Mouse (Mus musculus) hindbrain, embryonic 12.5 days (tissue): Measurements from ENCODE around the gene Saa4. TPM values are rescaled to one million over a fixed set of nuclear protein-coding genes. Genes with fewer than 3 reads are reported as not detected.
"Not testable (repeated sequence)": the region's sequence is repeated elsewhere in the genome, so short reads cannot be mapped to it uniquely, and the experiment has no call there.

Experiments
- ATAC-seq: fragments of 200-750 bp; cut with Nextera tagmentation; 2 replicates; pipeline ENCODE4 v1.8.0; 2017; ENCODE audit warnings: moderate TSS enrichment; ENCODE audit not compliant: low FRiP score
- H3K27ac ChIP-seq: fragments of 300-500 bp; sonication (generic); 2 replicates; pipeline ENCODE4 v1.5.1; 2016; ENCODE audit warnings: mild to moderate bottlenecking
- H3K27me3 ChIP-seq: fragments of 300-500 bp; sonication (generic); 2 replicates; pipeline ENCODE4 v1.6.1; 2016; ENCODE audit warnings: mild to moderate bottlenecking
- H3K36me3 ChIP-seq: fragments of 300-500 bp; sonication (generic); 2 replicates; pipeline ENCODE4 v1.6.1; 2016; ENCODE audit warnings: mild to moderate bottlenecking
- H3K4me1 ChIP-seq: fragments of 300-500 bp; sonication (generic); 2 replicates; pipeline ENCODE4 v1.6.1; 2016
- H3K4me2 ChIP-seq: fragments of 300-500 bp; sonication (generic); replicated peaks from 2 replicates; pipeline ENCODE4 v1.6.1; 2016; ENCODE audit warnings: mild to moderate bottlenecking
- H3K4me3 ChIP-seq: fragments of 300-500 bp; sonication (generic); 2 replicates; pipeline ENCODE4 v1.5.1; 2016; ENCODE audit warnings: mild to moderate bottlenecking
- H3K9ac ChIP-seq: fragments of 300-500 bp; sonication (generic); 2 replicates; pipeline ENCODE4 v1.6.1; 2016; ENCODE audit warnings: mild to moderate bottlenecking, moderate library complexity
- H3K9me3 ChIP-seq: fragments of 300-500 bp; sonication (generic); replicated peaks from 2 replicates; pipeline ENCODE4 v1.6.1; 2016; ENCODE audit warnings: mild to moderate bottlenecking
- WGBS: fragments of 180-500 bp; shearing (Covaris S2); methylation state at CpG from one replicate; pipeline ENCODE4 v1.1.7; 2016; 5-methylcytosine and 5-hydroxymethylcytosine counted together
- polyA plus RNA-seq: library from polyadenylated mRNA; unstranded; fragments of >200 nt; fragmentation: Nextera tagmentation; extraction: Ambion mirVana; gene quantifications from 2 replicates; pipeline ENCODE4 v1.2.1, GENCODE M21; 2016

The Saa4 gene
- polyA plus RNA-seq, 1 experiment from 2014 or later: not detected

DNA sequence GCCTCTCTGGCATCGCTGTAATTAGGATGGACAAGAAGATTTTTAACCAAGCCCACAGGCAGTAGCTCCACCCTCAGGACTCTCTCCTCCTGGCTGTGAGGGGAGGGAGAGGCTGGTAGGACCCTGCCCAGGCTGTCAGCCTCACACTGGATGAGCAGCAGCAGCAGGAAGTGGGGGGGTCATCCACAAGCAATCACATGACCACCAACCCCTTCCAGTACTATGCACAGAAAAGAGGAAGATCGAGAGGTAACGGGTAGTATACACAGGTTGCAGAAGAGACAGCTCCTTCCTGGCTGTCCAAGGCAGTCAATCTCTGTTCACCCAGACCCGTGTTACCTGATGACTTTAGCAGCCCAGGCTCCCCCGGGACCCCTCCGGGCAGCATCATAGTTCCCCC lies 20.2 kb downstream of the Saa4 start:
- Histone ChIP-seq H3K27me3 (peaks cover 3% of the 10 kb centered on the region; the same call in 1 of the 2 replicates), H3K4me1 (peaks cover 7% of the 10 kb centered on the region), H3K4me3 (no peak overlapping the region), H3K9me3 (no peaks in the 10 kb centered on the region), H3K27ac (no peak overlapping the region), H3K9ac (no peak overlapping the region), H3K4me2 (no peak overlapping the region), H3K36me3 (0 out of 2 replicates have a peak, but pooled peaks cover 9% of the 10 kb centered on the region)
- ATAC-seq: no peak
- 62% methylated on average over 6 of the region's 6 CpGs for WGBS

DNA sequence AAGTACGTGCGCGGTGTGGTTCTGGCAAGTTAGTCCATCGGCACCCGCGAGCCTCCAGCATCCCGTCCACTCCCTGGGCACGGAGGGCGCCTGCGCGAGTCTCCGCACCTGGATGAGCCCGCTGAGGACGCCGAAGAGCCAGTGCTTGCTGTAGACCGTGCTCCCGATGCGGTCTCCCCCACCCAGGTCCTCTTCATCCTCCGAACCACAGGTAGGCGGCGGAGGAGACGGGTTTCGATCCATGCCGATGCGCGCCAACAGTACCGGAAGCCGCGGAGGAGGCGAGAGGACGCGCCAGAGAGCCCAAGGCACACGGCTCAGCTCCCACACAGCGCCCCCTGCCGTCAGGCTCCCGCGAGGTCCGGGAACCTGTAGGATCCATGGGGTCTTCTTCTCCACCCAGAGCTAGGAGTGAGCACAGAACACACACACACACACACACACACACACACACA lies 22.0 kb downstream of the Saa4 start, which contains the start of gene Saal1:
Gene Saal1, minus strand, starts transcription at position 291 of the 455 bp plus-strand sequence.
- WGBS: 2% methylated on average over 38 of the region's 38 CpGs
- peaks cover 7% of the 10 kb centered on the region for H3K4me1 ChIP-seq
- peak; percentile 97 for ATAC-seq

DNA sequence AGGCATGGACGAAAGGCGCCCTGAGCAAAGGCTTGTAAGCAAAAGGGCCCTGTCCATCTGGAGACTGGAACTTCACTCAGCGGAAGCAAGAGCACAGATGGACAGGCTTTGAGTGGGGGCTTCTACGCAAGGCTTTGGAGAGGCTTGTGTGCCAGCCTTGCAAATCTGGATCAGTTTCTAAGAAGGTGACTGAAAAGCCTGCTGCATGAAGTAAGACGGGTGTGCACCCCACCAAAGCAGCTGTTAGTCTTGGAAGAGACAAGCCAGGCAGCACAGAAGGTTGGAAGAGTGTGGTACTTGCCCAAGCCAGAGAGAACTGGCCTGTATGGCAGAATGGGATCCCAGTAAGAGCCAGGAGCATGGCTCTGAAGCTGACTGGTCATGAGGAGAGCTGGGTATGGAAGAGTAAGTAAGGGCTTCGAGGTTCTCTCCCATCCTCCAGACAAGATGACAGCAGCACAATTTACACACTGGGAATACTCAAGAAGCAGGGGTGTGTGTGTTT lies 31.8 kb downstream of the Saa4 start:
- Histone ChIP-seq H3K4me3 (no peak overlapping the region), H3K9me3 (no peaks in the 10 kb centered on the region), H3K36me3 (peaks cover 96% of the 10 kb centered on the region), H3K4me1 (no peaks in the 10 kb centered on the region), H3K27ac (no peak overlapping the region), H3K27me3 (no peaks in the 10 kb centered on the region), H3K9ac (no peak overlapping the region), H3K4me2 (no peak overlapping the region)
- WGBS: 98% methylated on average over 6 of the region's 6 CpGs
- ATAC-seq: no peak

More for the DNA sequence above, 22.0 kb downstream of the Saa4 start, which contains the start of gene Saal1:
- peaks cover 23% of the 10 kb centered on the region for H3K36me3 ChIP-seq
- H3K9me3 ChIP-seq: no peaks in the 10 kb centered on the region
- H3K4me2 ChIP-seq: peak within 1 kb of the TSS; percentile 52
- peak within 1 kb of the TSS; percentile 91 for H3K9ac ChIP-seq
- H3K27ac ChIP-seq: peak within 1 kb of the TSS; percentile 71
- peak within 1 kb of the TSS; percentile 86 for H3K4me3 ChIP-seq
- peaks cover 3% of the 10 kb centered on the region; the same call in 1 of the 2 replicates for H3K27me3 ChIP-seq

DNA sequence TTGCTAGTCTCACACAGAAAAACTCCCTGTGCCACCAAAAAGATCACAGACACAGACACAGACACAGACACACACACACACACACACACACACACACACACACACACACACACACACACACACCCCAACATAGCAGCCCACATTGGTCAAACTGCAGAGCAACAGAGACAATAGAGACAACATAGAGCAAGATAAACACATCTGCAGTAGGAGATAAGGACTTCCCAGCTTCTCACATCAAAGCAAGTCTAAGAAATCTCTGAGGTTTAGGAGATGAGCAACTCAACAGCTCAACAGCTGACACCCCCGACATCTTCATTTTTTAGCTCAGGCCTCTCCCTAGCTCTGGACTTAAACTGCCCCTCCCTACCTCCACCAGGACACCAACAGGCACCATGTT lies 35.6 kb downstream of the Saa4 start:
- no peaks in the 10 kb centered on the region for H3K9me3 ChIP-seq
- no peak overlapping the region for H3K9ac ChIP-seq
- H3K4me3 ChIP-seq: no peak overlapping the region
- ATAC-seq: no peak
- H3K27ac ChIP-seq: no peak overlapping the region
- WGBS: 87% methylated on average over 1 of the region's 1 CpGs
- H3K36me3 ChIP-seq: peaks cover 81% of the 10 kb centered on the region
- H3K27me3 ChIP-seq: no peaks in the 10 kb centered on the region
- no peak overlapping the region for H3K4me2 ChIP-seq
- no peaks in the 10 kb centered on the region for H3K4me1 ChIP-seq

GRCm38 (mm10) chr7:46686827-46687226 lies 45.6 kb downstream of the Saa4 start:
- no peak for ATAC-seq
- no peak overlapping the region for H3K27ac ChIP-seq
- 82% methylated on average over 5 of the region's 5 CpGs for WGBS
- H3K4me1 ChIP-seq: no peaks in the 10 kb centered on the region
- no peak overlapping the region for H3K9ac ChIP-seq
- no peaks in the 10 kb centered on the region for H3K27me3 ChIP-seq
- peaks cover 37% of the 10 kb centered on the region for H3K36me3 ChIP-seq
- no peak overlapping the region for H3K4me2 ChIP-seq
- H3K9me3 ChIP-seq: no peaks in the 10 kb centered on the region
- H3K4me3 ChIP-seq: no peak overlapping the region

DNA sequence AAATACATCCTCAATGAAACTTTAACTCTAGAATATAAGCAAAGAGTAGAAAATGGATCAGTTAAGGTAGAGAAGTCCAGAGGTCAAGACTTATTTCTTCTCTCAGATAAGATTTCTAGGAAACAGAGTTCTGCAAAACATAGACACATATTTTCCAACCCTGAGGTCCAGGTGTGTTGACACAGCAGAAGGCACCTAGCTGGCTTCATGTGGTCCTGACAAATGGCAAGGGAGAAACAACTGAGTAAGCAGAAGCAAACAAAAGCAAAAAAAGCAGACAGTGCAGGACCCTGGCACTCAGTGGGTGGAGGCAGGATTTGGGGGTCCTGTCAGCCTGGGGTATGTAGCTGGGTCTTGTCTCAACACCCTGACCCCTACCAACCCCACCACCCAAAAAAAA lies 51.7 kb downstream of the Saa4 start:
- no peak for ATAC-seq
- Histone ChIP-seq H3K4me1 (no peaks in the 10 kb centered on the region), H3K9ac (no peak overlapping the region), H3K27ac (no peak overlapping the region), H3K36me3 (no peaks in the 10 kb centered on the region), H3K4me2 (no peak overlapping the region), H3K27me3 (no peaks in the 10 kb centered on the region), H3K9me3 (no peaks in the 10 kb centered on the region), H3K4me3 (no peak overlapping the region)

DNA sequence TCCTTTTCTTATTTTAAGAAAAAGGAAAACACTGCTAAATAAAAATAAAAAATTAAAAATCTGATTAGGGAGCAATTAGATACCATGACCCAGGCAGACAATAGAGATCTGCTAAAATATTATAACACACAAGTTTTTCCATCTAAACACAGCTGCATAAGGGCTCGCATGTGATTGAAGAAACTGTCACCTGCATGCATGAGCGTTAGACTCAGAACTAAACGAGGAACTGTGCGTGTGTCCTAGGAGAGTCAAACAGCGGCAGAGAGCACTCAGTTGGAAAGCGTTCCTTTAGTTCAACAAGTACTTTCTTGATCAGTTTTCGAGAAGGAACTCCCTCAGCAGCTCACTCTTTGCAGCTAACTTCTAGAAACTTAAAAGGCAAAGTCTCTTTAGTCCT lies 53.4 kb downstream of the Saa4 start:
- not testable (repeated sequence) for H3K9ac ChIP-seq, H3K27me3 ChIP-seq, H3K4me1 ChIP-seq, H3K4me2 ChIP-seq, ATAC-seq, H3K4me3 ChIP-seq, H3K36me3 ChIP-seq, H3K27ac ChIP-seq, H3K9me3 ChIP-seq
- WGBS: 85% methylated on average over 7 of the region's 7 CpGs

GRCm38 (mm10) chr7:46678417-46678816 lies 54.0 kb downstream of the Saa4 start:
- Histone ChIP-seq H3K36me3 (no peaks in the 10 kb centered on the region), H3K4me2 (no peak overlapping the region), H3K27ac (no peak overlapping the region), H3K9ac (no peak overlapping the region), H3K4me3 (no peak overlapping the region), H3K27me3 (no peaks in the 10 kb centered on the region), H3K4me1 (no peaks in the 10 kb centered on the region), H3K9me3 (no peaks in the 10 kb centered on the region)
- WGBS: 95% methylated on average over 3 of the region's 3 CpGs
- ATAC-seq: no peak

Other genes starting within 250 kb of the Saa4 start
- gene Sergef, start 92.8 kb downstream of the Saa4 start, polyA plus RNA-seq: 18.9 and 20.3 TPM in 2 replicates
- 0.12 and 0.83 TPM in 2 replicates for gene Tph1, start 60.1 kb downstream of the Saa4 start, polyA plus RNA-seq
- gene Saal1, start 21.9 kb downstream of the Saa4 start, polyA plus RNA-seq: 27.2 and 28.4 TPM in 2 replicates
- gene Saa3, start 16.9 kb downstream of the Saa4 start, polyA plus RNA-seq: 0.09 TPM in 1 of 2 replicates, not detected in the other
- 0.37 TPM in 1 of 2 replicates, not detected in the other for gene Saa1, start 10.4 kb upstream of the Saa4 start, polyA plus RNA-seq
- not detected in 2 replicates for gene Saa2, start 19.2 kb upstream of the Saa4 start, polyA plus RNA-seq
- gene Hps5, start 63.5 kb upstream of the Saa4 start, polyA plus RNA-seq: 23.7 and 28.9 TPM in 2 replicates
- 47.8 and 50.5 TPM in 2 replicates for gene Gtf2h1, start 63.5 kb upstream of the Saa4 start, polyA plus RNA-seq
- 855 and 900 TPM in 2 replicates for gene Ldha, start 108.9 kb upstream of the Saa4 start, polyA plus RNA-seq
- 0.36 TPM in 1 of 2 replicates, not detected in the other for gene Ldhc, start 128.6 kb upstream of the Saa4 start, polyA plus RNA-seq
- gene Tsg101, start 187.4 kb upstream of the Saa4 start, polyA plus RNA-seq: 310 and 346 TPM in 2 replicates
- 8.9 and 9.5 TPM in 2 replicates for gene Uevld, start 225.9 kb upstream of the Saa4 start, polyA plus RNA-seq